9 mouse cellular contexts compared by ENCODE assay signal in genomic region chr12:85508235-85508634, GRCm38 (mm10). TPM values are rescaled to one million over a fixed set of nuclear protein-coding genes. Genes with fewer than 3 reads are reported as not detected.
DNase-seq lines count a peak whose midpoint lies in the region; ATAC-seq and TF ChIP-seq lines count a peak whose summit lies in the region.
"Had no signal": no experiment of that assay in that cellular context is flagged by ENCODE, and none has a peak within 500 bp of the region (broad histone marks: within the 10 kb centered on the region; RNA-seq: fewer than 3 reads in every experiment).

No protein-coding gene starts in this region.

- intact Hi-C loops in heart, postnatal 10 days (cut with DNase I) = loop anchor here (1.0 to 5.0 kb wide), 2 partner anchors 155 to 219 kb away; no protein-coding TSS in a partner anchor

- TF ChIP-seq POLR2A in bone marrow, adult 2 months (IDR thresholded peaks at IDR 0.05; ENCODE audit: borderline replicate concordance, control insufficient read depth, low read depth, low read length) = no peak

- no peak overlapping the region for H3K4me3 ChIP-seq in heart, embryonic 11.5 days (ENCODE audit: low read depth, low read length)
- H3K4me3 ChIP-seq in midbrain, postnatal 0 days (ENCODE audit: low read depth, low read length) = no peak overlapping the region
- no peak overlapping the region for H3K4me3 ChIP-seq in midbrain, embryonic 11.5 days (ENCODE audit: low read depth, low read length)
- no peak overlapping the region for H3K4me3 ChIP-seq in bone marrow, adult 2 months (replicated peaks; ENCODE audit: control insufficient read depth, low read depth, low read length)
- H3K4me3 ChIP-seq: heart, embryonic 13.5 days; liver, embryonic 13.5 days had no signal

- no peaks in the 10 kb centered on the region for H3K9me3 ChIP-seq in heart, embryonic 11.5 days (replicated peaks; ENCODE audit: control insufficient read depth, low read length)
- peaks cover 7% of the 10 kb centered on the region for H3K9me3 ChIP-seq in midbrain, postnatal 0 days (ENCODE audit: low read length)
- no peaks in the 10 kb centered on the region for H3K9me3 ChIP-seq in midbrain, embryonic 11.5 days (ENCODE audit: control insufficient read depth, low read length)
- H3K9me3 ChIP-seq: liver, embryonic 13.5 days had no signal

- H3K36me3 ChIP-seq in heart, embryonic 11.5 days (ENCODE audit: control insufficient read depth, insufficient read depth, low read length) = no peaks in the 10 kb centered on the region
- no peaks in the 10 kb centered on the region for H3K36me3 ChIP-seq in midbrain, postnatal 0 days (ENCODE audit: insufficient read depth, low read length)
- H3K36me3 ChIP-seq in midbrain, embryonic 11.5 days (ENCODE audit: control insufficient read depth, insufficient read depth, low read length) = no peaks in the 10 kb centered on the region
- H3K36me3 ChIP-seq: heart, embryonic 13.5 days; liver, embryonic 13.5 days had no signal

- TF ChIP-seq CTCF in midbrain, postnatal 0 days (IDR thresholded peaks at IDR 0.05) = peak; percentile 68
- peak; percentile 56 for TF ChIP-seq CTCF in bone marrow, adult 2 months (IDR thresholded peaks at IDR 0.05; ENCODE audit: control insufficient read depth, insufficient read depth, low read length)

- WGBS in heart, embryonic 11.5 days (ENCODE audit: insufficient replicate concordance) = 11% methylated on average over 3 of the region's 3 CpGs
- WGBS in midbrain, postnatal 0 days = 19% methylated on average over 3 of the region's 3 CpGs
- 26% methylated on average over 3 of the region's 3 CpGs for WGBS in midbrain, embryonic 11.5 days
- 28% methylated on average over 3 of the region's 3 CpGs for WGBS in bone marrow, adult 2 months

- ATAC-seq in heart, embryonic 11.5 days (replicated peaks; ENCODE audit: insufficient number of reproducible peaks, low FRiP score, low TSS enrichment) = no peak
- ATAC-seq in midbrain, postnatal 0 days (ENCODE audit: low FRiP score) = no peak
- no peak for ATAC-seq in midbrain, embryonic 11.5 days (ENCODE audit: low FRiP score)

- H3K9ac ChIP-seq in heart, embryonic 11.5 days (ENCODE audit: low read depth, low read length) = no peak overlapping the region
- no peak overlapping the region for H3K9ac ChIP-seq in midbrain, postnatal 0 days (replicated peaks; ENCODE audit: low read length, poor library complexity, severe bottlenecking)
- no peak overlapping the region for H3K9ac ChIP-seq in midbrain, embryonic 11.5 days (ENCODE audit: low read length)
- H3K9ac ChIP-seq: heart, embryonic 13.5 days; liver, embryonic 13.5 days had no signal

- no peaks in the 10 kb centered on the region for H3K4me1 ChIP-seq in heart, embryonic 11.5 days (ENCODE audit: control insufficient read depth, insufficient read depth, low read length)
- H3K4me1 ChIP-seq in midbrain, postnatal 0 days (ENCODE audit: insufficient read depth, low read length) = no peaks in the 10 kb centered on the region
- H3K4me1 ChIP-seq in midbrain, embryonic 11.5 days (ENCODE audit: control insufficient read depth, insufficient read depth, low read length) = no peaks in the 10 kb centered on the region
- no peaks in the 10 kb centered on the region for H3K4me1 ChIP-seq in bone marrow, adult 2 months (ENCODE audit: control insufficient read depth, insufficient read depth, low read length)
- H3K4me1 ChIP-seq: heart, embryonic 13.5 days; liver, embryonic 13.5 days had no signal

- no peaks in the 10 kb centered on the region for H3K27me3 ChIP-seq in heart, embryonic 11.5 days (ENCODE audit: control insufficient read depth, insufficient read depth, low read length)
- H3K27me3 ChIP-seq in midbrain, postnatal 0 days (ENCODE audit: insufficient read depth, low read length) = no peaks in the 10 kb centered on the region
- no peaks in the 10 kb centered on the region for H3K27me3 ChIP-seq in midbrain, embryonic 11.5 days (ENCODE audit: control insufficient read depth, insufficient read depth, low read length)
- H3K27me3 ChIP-seq: heart, embryonic 13.5 days; liver, embryonic 13.5 days had no signal

- H3K4me2 ChIP-seq in heart, embryonic 11.5 days = no peak overlapping the region
- H3K4me2 ChIP-seq in midbrain, postnatal 0 days (ENCODE audit: low read depth, low read length, poor library complexity, severe bottlenecking) = no peak overlapping the region
- H3K4me2 ChIP-seq in midbrain, embryonic 11.5 days = no peak overlapping the region
- H3K4me2 ChIP-seq: heart, embryonic 13.5 days; liver, embryonic 13.5 days had no signal

- peak; percentile 42 to 72 for DNase-seq in heart, postnatal 10 days
- DNase-seq in midbrain, postnatal 0 days (ENCODE audit: low spot score) = peak; percentile 48
- DNase-seq in midbrain, embryonic 11.5 days (ENCODE audit: low spot score, missing footprints) = no peak
- peak; percentile 69 for DNase-seq in testis, postnatal 10 days (ENCODE audit: low spot score)
- DNase-seq in spleen, postnatal 36 days (ENCODE audit: low spot score in 2 of 2) = no peak
- DNase-seq: liver, embryonic 13.5 days had no signal

- H3K27ac ChIP-seq in heart, embryonic 11.5 days (ENCODE audit: low read depth, low read length) = no peak overlapping the region
- H3K27ac ChIP-seq in midbrain, postnatal 0 days (ENCODE audit: low read depth, low read length) = no peak overlapping the region
- no peak overlapping the region for H3K27ac ChIP-seq in midbrain, embryonic 11.5 days (ENCODE audit: low read depth, low read length)
- H3K27ac ChIP-seq in bone marrow, adult 2 months (ENCODE audit: control insufficient read depth, insufficient read depth, low read depth, low read length, poor library complexity) = no peak overlapping the region
- H3K27ac ChIP-seq: heart, embryonic 13.5 days; liver, embryonic 13.5 days had no signal

RNA-seq across cellular contexts. Expression of gene Fos, which starts 34.5 kb away (rescaled TPM):
- total RNA-seq in heart, postnatal 10 days (2021) = 1 to 10 TPM; 1.8 to 3.3 TPM
- polyA plus RNA-seq in heart, embryonic 11.5 days (2014; fragmentation: Nextera tagmentation; extraction: Ambion mirVana) = 4.5 and 6.3 TPM in 2 replicates
- 9.7 and 14.6 TPM in 2 replicates for total RNA-seq in midbrain, postnatal 0 days (2014; rRNA removed)
- 7.3 and 10.0 TPM in 2 replicates for polyA plus RNA-seq in midbrain, postnatal 0 days (2015; fragmentation: Nextera tagmentation; extraction: Ambion mirVana)
- 0.54 and 0.89 TPM in 2 replicates for polyA plus RNA-seq in midbrain, embryonic 11.5 days (2014; fragmentation: Nextera tagmentation; extraction: Ambion mirVana)
- polyA plus RNA-seq in bone marrow, adult 2 months (2011; ENCODE audit: insufficient read depth, insufficient read length, low replicate concordance, missing spikeins) = 8.6 TPM in 1 of 2 replicates, not detected in the other

Comparison
In these comparisons a context has a peak if more than half of its experiments do, and no peak if none do; other contexts are left out.
1. DNase-seq: peak in heart, postnatal 10 days (2 of 2), midbrain, postnatal 0 days (single experiment) and testis, postnatal 10 days (single experiment); none in midbrain, embryonic 11.5 days (single experiment) and spleen, postnatal 36 days (0 of 2).